Mouse (Mus musculus): Measurements from ENCODE around the gene Mrrf.
"Not testable (repeated sequence)": the region's sequence is repeated elsewhere in the genome, so short reads cannot be mapped to it uniquely, and the experiment has no call there.

Mrrf gene

GRCm38 (mm10) chr2:36129051-36129450 lies 7.1 kb upstream of the Mrrf start:
- DNase-seq (ENCODE audit: low read depth, low spot score) = no peak

GRCm38 (mm10) chr2:36135887-36136286 lies 302 bp upstream of the Mrrf start:
- no peak for DNase-seq (ENCODE audit: low read depth, low spot score)

GRCm38 (mm10) chr2:36139096-36139495 lies 2.9 kb downstream of the Mrrf start:
- no peak for DNase-seq (ENCODE audit: low read depth, low spot score)

GRCm38 (mm10) chr2:36148876-36149365 lies 12.7 kb downstream of the Mrrf start:
- no peak for DNase-seq (ENCODE audit: low read depth, low spot score)

GRCm38 (mm10) chr2:36152401-36152800 lies 16.2 kb downstream of the Mrrf start:
- not testable (repeated sequence) for DNase-seq (ENCODE audit: low read depth, low spot score)

- no peak for DNase-seq (ENCODE audit: low read depth, low spot score)
Measured at GRCm38 (mm10) chr2:36157461-36157860, 21.3 kb downstream of the Mrrf start.

GRCm38 (mm10) chr2:36159336-36159735 lies 23.1 kb downstream of the Mrrf start:
- no peak for DNase-seq (ENCODE audit: low read depth, low spot score)

- DNase-seq (ENCODE audit: low read depth, low spot score) = no peak
Measured at GRCm38 (mm10) chr2:36167990-36168618, 31.9 kb downstream of the Mrrf start.

- no peak for DNase-seq (ENCODE audit: low read depth, low spot score)
Measured at GRCm38 (mm10) chr2:36169176-36169575, 33.0 kb downstream of the Mrrf start.

- no peak for DNase-seq (ENCODE audit: low read depth, low spot score)
Measured at GRCm38 (mm10) chr2:36172136-36172535, 35.9 kb downstream of the Mrrf start.

- DNase-seq (ENCODE audit: low read depth, low spot score) = no peak
Measured at GRCm38 (mm10) chr2:36172574-36172973, 36.4 kb downstream of the Mrrf start.

GRCm38 (mm10) chr2:36179487-36179886 lies 43.3 kb downstream of the Mrrf start:
- DNase-seq (ENCODE audit: low read depth, low spot score) = no peak

- DNase-seq (ENCODE audit: low read depth, low spot score) = not testable (repeated sequence)
Measured at GRCm38 (mm10) chr2:36181587-36182368, 45.6 kb downstream of the Mrrf start.

- peak; percentile 14 for DNase-seq (ENCODE audit: low read depth, low spot score)
Measured at GRCm38 (mm10) chr2:36183278-36183677, 47.1 kb downstream of the Mrrf start.

- DNase-seq (ENCODE audit: low read depth, low spot score) = peak; percentile 13
Measured at GRCm38 (mm10) chr2:36184192-36184591, 48.0 kb downstream of the Mrrf start.

- DNase-seq (ENCODE audit: low read depth, low spot score) = no peak
Measured at GRCm38 (mm10) chr2:36184876-36185275, 48.7 kb downstream of the Mrrf start.

- DNase-seq (ENCODE audit: low read depth, low spot score) = not testable (repeated sequence)
Measured at GRCm38 (mm10) chr2:36189200-36189599, 53.0 kb downstream of the Mrrf start.

- DNase-seq (ENCODE audit: low read depth, low spot score) = no peak
Measured at GRCm38 (mm10) chr2:36191098-36191941, 55.1 kb downstream of the Mrrf start.

GRCm38 (mm10) chr2:36197021-36197420 lies 60.8 kb downstream of the Mrrf start:
- DNase-seq (ENCODE audit: low read depth, low spot score) = no peak

GRCm38 (mm10) chr2:36197919-36198881 lies 62.0 kb downstream of the Mrrf start:
- no peak for DNase-seq (ENCODE audit: low read depth, low spot score)

- no peak for DNase-seq (ENCODE audit: low read depth, low spot score)
Measured at GRCm38 (mm10) chr2:36198882-36199262, 62.7 kb downstream of the Mrrf start.

All from 3T3-L1 (cell line).